Mouse (Mus musculus): ENCODE measurements around the gene Znfx1.
A peak's percentile ranks its signal among the peaks of the same experiment; 100 is the strongest.

DNA sequence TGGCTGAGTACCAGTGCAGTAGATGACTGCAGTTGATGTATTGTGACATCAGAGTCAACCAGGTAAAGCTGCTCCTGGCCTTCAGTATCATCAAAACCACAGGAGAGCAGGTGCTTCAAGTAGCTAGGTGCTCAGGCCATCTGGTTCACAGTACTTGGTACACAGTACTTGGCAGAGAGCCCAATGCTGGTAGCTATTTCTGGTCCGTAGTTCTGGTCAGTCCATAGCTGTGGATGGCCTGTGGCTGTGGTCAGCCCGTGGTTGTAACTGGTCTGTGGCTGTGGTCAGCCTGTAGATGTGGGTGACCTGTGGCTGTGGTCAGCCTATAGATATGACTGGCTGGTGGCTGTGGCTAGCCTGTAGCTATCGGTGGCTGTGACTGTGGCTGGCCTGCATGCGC lies 31.9 kb upstream of the Znfx1 start:
- no peak for TF ChIP-seq USF1 (IDR thresholded peaks at IDR 0.05; ENCODE audit: low read depth)
- peak; percentile 16 for TF ChIP-seq MYOD1 (IDR thresholded peaks at IDR 0.05; ENCODE audit: control insufficient read depth, insufficient read length, low read depth)
- TF ChIP-seq CTCF (IDR thresholded peaks at IDR 0.05; ENCODE audit: control insufficient read depth, insufficient read depth, insufficient read length), result no peak
- TF ChIP-seq MYOG (IDR thresholded peaks at IDR 0.05; ENCODE audit: control insufficient read depth, extremely low read depth, insufficient read length), result no peak
- no peak for TF ChIP-seq MAX (IDR thresholded peaks at IDR 0.05)
- no peak for TF ChIP-seq FOSL1 (IDR thresholded peaks at IDR 0.05; ENCODE audit: insufficient read depth, low read length, poor library complexity, severe bottlenecking)

Measured in C2C12 (cell line).